Mouse (Mus musculus): ENCODE results near the gene Faxc.

Faxc gene

DNA sequence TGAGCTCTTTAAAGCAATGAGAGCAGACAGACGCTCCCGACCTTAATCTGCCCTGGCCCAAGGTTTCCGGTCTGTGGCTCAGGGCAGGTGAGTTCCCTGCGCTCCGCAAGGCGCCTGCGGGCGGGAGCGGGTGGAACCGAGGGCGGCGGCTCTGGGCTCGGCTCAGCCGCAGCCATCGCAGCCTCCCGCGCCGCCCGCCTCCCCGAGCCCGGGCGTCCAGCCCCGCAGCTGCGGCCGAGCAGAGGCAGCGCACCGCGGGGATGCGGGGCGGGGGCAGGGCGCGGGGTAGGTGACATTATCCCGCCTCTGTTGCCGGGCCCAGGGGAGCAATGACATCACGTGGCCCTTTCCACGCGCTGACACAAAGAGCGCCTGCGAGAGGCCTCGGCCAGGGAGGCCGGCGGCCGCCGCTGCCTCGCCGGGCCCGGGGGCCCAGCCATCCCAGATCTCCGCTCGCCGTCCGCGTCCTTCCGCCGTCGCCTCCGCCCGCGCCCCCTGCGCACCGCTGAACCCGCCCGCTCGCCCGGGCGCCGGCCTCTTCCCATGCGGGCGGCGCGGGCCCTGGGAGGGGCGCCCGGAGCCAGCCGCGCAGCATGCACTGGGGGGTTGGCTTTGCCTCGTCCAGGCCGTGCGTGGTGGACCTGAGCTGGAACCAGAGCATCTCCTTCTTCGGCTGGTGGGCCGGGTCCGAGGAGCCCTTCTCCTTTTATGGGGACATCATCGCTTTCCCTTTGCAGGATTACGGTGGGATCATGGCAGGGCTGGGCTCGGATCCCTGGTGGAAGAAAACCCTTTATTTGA is at the start of gene Faxc:
Gene Faxc (plus strand): TSS at position 359 of the 801 bp plus-strand sequence.
- DNase-seq (ENCODE audit: low spot score in 2 of 2), result peak; percentile 37 to 42

DNA sequence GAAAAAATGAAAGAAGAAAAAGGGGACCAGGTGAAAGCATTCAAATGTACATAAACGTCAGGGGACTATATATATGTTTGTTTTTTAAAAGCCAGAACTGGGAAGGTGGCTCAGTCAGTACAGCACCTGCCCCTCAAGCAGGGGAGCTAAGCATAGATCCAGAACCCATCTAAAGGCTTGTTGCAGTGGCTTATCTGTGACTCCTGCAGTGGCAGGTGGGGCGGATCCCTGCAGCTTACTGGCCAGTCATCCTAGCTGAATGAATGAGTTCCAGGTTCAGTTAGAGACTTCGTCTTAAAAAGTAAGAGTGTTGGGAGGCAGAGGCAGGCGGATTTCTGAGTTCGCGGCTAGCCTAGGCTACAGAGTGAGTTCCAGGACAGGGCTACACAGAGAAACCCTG is 48.3 kb upstream of the Faxc start:
- no peak for DNase-seq (ENCODE audit: low spot score in 2 of 2)

DNA sequence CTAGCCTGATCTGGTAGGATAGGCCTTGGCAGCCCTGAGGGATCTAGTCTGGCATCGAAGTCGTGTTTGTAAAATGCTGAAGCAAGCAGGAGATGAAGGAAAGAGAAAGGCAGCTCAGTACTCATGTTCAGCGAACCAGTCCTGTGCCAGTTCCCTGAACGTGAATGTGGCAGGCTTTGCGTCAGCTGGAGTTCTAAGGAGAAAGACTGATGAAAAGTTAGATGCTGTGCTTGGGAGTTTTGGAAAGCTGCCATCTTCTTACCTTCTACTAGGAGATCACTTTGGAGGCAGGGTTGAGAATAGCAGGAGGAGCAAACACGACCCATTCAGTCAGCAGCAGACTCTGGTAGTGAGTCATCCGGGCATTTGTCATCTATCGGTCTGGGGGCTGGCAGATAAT is 45.3 kb upstream of the Faxc start:
- no peak for DNase-seq (ENCODE audit: low spot score in 2 of 2)

DNA sequence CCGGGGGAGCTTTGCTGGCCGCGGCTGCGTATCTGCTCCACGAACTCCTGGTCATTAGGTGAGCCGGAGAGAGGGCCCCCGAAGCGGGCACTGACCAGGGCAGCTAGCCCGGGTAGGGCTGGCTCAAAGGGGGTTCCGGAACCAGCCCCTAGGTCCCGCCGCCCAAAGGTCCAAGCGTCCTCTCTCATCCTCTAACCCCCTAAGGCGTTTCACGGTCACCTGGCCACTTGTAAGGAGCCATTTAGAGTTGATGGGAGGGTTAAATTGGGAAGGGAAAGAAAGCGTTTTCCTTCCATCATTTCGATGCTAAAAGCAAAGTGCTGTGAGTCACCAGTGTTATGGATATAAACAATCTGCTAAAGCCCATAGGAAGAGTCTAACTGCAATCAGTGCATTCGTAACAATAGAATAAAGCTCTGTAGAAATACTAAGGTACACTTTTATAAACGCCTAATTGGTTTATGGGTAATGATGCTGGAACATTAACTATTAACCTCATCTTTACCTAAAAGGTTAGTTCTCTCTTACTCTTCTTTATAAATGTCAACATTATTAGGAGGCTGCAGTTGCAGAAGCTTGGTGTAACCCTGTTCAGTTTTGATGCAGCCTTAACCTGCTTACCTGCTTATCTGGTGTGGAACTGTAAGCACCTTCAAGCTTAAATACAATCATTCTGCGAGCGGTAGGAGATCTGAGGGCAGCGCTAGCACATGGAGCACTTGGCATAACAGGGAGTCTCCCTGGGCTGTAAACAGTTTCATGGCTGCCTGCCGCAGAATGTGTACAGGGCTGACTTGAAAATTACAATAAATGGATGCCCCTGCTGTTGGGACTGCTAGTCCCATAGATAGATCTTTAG is 872 bp downstream of the Faxc start:
- DNase-seq (ENCODE audit: low spot score in 2 of 2), result no peak

DNA sequence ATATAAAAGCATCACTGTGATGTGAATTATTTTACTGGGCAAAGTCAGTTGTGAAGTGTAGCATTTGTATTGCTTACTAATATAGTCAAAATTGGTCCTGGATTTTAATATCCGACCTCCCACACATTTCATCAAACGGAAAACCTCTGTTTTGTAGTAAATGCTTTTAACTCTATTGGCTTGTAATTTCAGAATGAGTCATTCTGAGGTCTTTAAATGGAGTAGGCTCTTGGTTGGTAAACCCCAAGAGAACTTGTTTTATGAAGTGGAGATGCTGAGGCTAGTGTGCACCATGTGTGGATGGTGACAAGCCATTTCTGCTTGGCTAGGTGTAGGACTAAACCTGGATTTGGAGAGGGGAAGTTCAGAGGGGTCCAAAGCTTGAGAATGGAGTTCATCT is 4.2 kb downstream of the Faxc start:
- DNase-seq (ENCODE audit: low spot score in 2 of 2), result no peak

DNA sequence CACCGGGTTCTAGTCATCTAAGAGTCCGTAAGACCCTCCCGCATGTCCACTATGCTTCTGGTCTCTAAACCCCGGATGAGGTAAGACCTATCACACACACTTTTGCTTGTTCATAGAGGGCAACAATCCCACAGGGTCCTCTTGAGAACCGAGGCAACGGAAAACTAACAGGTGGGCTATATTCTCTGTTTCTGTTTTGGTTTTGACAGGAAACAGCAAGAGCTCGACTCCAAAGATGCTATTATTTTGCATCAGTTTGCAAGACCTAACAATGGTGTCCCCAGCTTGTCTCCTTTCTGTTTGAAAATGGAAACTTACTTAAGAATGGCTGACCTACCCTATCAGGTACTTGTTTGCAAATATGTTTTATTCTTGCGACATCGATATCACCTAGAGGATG is 5.3 kb downstream of the Faxc start:
- DNase-seq (ENCODE audit: low spot score in 2 of 2), result no peak

DNA sequence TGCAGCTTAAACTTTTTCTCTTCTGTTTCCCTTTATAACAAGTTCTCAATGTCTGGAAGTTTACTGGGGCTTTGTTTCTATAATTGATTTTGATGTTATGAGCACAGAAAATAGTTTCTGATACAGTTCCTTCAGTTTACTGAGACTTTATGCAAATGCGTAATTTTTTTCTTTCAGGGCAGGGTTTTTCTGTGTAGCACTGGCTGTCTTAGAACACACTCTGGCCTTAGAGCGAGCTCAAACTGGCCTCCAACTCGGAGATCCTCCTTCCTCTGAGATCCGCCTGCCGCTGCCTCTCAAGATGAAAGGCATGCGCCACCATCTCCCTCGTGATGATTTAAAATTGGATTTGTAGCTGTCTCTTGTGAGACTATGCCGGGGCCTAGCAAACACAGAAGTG is 6.8 kb downstream of the Faxc start:
- DNase-seq (ENCODE audit: low spot score in 2 of 2), result no peak

DNA sequence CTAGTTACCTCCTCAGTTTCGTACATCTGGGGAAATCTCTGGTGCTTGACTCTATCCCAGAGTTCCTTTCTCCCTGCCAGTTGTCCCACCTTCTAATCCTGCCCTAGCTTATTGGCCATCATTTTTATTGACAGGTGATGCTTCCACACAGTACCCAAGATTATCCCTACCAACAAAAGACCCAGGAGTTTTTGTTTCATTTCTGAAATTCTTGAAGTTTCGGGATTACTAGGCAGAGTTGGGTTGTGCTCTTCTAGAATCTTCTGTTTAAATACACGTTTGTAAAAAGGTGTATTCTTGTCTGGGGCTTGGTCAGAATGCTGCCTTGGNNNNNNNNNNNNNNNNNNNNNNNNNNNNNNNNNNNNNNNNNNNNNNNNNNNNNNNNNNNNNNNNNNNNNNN is 13.5 kb downstream of the Faxc start:
- DNase-seq (ENCODE audit: low spot score in 2 of 2), result no peak

DNA sequence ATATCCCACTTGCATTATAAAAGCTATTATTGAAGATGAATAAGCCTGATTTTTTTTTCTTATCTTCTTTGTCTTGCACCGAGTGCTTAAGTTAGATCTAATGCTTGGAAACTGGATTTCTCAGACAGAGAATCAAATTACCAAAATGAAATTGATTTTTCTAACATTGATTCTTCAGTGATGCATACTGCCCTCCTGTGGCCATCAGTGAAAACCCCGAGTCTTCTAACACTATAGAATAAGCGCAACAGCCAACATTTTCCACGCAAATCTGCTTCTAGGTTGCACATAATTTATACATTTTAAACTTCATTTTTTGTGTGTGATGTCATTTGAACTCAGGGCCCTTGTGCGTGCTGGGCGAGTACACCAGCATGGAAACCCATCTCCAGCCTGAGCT is 20.3 kb downstream of the Faxc start:
- DNase-seq (ENCODE audit: low spot score in 2 of 2), result no peak

DNA sequence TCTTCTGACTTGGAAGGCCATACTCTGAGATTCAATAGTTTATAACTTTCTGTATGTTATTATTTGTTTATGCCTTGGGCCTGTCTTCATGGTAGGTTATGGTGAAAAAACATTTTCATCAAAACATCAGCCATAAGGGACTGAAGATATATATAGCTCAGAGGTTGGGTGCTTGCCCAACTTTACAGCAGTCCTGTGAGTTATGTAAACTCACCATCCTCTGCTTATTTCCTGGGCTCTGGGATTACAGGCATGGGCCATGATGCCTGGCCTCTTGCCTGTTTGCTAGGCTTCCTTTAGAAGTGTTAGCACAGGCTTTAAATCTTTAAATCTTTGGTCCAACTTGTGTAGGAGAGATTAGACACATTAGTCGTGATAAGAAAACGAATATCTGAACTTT is 21.1 kb downstream of the Faxc start:
- no peak for DNase-seq (ENCODE audit: low spot score in 2 of 2)

DNA sequence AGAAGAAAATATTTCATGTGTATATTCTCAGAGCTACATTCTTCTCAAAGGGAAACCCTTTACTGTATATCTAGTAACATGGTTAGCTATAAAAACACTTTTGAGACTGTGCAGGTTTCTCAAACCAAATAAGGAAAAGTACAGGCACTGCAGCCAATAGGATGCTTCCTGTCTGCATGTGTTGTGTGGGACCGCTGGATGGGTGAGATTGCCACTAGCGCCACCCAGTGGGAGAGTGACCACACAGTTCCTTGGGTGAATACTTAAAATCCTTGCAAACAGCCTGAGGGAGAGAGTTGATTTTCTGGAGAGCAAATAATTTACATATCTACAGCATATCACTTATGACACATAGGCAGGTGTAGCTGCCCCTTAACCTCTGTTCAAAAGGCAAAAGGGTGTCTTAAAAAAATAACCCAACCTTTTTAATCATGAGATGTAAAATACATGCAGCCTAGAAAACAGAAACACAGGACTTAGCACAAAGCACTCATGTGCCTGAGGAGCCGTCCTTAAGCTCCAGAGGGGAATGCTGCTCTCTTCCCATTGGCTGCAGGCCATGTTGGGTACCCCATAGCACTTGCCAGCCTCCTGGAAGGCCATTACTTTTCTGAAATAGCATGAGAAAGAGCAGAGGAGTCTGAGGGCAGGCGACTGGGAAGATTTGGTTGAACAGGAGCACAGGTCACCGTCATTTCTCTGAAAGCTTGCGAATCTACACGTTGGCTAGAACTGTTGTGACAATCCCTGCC is 26.6 kb downstream of the Faxc start:
- peak in 1 of 2 experiments; percentile 29 for DNase-seq (ENCODE audit: low spot score in 2 of 2)

DNA sequence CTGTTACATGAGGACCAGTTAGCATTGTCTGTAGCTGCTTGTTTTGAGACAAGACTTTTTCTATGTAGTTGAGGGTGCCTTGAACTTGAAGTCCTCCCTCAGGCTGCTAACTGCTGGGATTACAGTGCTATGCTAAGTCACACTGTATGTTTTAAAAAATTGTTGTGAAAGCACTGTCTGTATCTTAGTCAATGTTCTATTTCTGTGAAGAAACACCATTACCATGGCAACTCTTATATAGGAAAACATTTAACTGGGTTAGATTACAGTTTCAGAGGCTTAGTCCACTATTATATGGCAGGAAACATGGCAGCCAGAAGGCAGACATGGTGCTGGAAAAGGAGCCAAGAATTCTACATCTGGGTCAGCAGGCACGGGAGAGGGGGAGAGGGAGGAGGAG is 40.8 kb downstream of the Faxc start:
- no peak for DNase-seq (ENCODE audit: low spot score in 2 of 2)

DNA sequence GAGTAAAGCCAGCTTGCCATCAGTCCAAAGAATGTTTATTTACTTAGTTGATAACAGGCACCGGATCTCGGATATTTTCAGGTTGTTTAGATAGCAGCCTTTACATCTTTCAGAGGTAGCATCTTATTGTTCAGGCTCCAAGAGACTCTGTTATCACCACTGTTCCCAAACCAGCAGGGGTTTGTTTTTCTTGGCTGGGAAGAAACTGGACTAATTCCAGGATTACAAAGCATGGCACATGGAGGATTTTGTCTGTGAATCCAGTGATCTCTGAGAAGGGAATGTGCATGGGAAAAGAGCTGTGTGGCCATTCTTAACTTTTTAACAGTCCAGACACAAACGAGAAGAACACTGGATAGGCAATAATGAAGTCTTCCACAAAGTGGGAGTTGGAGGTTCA is 43.0 kb downstream of the Faxc start:
- DNase-seq (ENCODE audit: low spot score in 2 of 2), result no peak

DNA sequence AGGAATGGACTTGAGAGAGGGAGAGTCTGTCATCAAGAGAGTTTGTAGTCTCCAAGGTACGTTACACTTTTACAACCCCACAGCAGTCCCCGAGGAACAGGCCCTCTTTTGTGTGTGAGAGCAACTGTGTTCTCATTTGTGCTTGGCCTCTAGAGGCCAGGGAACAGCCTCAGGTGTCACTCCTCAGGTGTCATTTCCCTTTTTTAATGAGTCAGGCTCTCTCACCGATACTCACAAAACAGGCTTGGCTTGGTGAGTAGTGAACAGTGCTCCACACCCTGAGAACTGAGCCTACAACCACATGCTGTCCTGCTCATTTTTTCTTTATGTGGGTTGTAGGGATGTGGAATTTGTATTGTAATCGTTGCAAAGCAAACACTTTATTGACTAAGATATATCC is 49.3 kb downstream of the Faxc start:
- DNase-seq (ENCODE audit: low spot score in 2 of 2), result no peak

DNA sequence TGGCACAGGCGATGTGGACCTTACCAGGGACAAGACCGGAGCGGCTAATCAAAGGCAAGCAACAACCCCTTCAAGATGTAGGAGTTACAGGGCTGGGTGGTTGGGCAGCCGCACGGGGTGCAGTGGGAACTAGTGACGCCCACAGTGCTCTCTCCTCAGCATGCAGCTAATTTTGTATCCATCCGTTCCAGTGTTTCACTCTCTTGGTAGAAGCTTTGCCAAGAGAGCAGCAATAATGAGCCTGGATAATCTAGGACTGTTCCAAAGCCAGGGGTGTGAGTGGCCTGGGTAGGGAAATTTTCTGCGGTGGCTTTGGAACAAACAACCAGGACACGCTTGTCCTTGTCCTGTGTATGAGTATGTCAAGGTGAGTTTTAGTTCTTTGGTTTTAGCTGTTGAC is 51.3 kb downstream of the Faxc start:
- DNase-seq (ENCODE audit: low spot score in 2 of 2), result peak; percentile 27 to 62

DNA sequence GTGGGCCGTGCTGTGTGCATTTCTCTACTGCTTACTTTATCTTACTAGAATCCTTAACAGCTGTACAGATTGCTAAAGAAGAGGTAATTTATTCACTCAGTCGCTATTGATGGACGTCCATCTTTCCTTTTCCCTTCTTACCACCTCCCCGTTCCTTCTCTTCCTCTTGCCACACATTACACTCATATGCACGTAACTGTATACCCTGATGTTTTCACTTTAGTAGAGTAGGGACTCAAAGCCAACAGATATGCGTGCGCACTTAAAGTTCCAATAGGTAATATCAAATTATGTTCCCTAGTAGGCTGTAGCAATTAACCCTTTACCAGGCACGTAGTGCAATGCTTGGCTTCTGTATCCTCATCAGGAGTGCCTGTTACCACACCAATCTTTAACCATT is 55.7 kb downstream of the Faxc start:
- no peak for DNase-seq (ENCODE audit: low spot score in 2 of 2)

DNA sequence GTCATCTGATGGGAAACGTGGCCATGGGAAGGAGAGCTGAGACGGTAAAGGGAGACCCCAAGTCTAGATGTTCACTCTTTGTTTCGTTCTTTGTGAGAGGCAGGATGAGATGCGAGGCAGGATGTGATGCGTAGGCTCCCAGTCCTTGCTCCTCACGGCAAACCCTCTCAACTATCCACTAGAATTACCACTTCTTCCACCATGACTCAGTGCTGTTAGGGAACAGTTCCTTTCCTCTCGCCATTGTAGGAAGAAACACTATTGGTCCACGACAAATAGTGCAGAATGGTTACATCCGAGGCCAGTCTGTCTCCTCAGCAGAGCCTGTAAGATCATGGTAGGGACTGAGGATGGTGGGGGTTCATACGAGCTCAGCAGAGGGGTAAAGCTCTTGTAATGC is 56.3 kb downstream of the Faxc start:
- no peak for DNase-seq (ENCODE audit: low spot score in 2 of 2)

DNA sequence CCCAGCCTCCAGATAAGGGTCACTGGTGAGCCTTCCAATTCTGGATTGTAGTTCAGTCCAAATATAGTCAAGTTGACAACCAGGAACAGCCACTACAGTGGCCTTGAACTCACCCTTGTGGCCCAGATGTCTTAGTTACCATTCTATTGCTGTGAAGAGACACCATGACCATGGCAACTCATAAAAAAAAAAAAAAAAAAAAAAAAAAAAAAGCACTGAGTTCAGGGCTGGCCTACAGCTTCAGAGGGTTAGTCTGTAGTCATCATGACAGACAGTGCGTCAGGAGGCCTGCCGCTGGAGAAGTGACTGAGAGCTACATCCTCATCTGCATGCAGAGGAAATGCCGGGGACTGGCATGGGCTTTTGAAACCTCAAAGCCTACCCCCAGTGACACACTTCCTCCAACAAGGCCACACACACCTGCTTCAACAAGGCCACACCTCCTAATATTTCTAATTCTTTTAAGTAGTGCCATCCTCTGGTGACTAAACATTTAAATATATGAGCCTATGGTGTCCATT is 58.5 kb downstream of the Faxc start:
- DNase-seq (ENCODE audit: low spot score in 2 of 2), result no peak

DNA sequence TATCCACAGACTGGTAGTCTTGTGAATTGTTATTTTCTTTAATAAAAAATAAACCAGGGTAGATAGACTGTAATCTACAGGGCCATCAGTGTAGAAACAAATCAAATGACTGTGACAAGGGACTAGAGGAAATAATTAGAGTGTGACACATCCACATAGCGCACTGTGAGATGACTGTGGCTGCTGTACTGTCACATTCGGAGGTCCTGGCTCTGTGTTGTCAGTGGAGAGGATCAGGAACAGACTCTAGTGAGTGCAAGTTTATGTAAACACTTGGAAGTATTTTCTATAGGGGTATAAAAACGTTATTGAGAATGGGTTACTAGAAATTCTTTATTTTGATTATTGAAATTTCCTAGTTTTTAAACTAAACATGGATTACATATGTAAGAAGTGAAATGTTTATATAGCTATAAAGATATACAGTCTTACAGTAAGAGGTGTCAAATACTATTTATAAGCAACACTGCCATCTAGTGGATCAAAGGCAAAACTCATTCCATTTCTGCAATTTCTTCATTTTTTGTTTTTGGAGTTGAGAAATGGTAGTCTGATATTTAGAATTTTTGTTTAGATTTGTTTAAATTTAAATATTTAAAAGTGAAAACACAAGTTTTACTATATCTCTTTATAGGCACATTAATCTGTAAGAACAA is 59.6 kb downstream of the Faxc start:
- no peak for DNase-seq (ENCODE audit: low spot score in 2 of 2)

DNA sequence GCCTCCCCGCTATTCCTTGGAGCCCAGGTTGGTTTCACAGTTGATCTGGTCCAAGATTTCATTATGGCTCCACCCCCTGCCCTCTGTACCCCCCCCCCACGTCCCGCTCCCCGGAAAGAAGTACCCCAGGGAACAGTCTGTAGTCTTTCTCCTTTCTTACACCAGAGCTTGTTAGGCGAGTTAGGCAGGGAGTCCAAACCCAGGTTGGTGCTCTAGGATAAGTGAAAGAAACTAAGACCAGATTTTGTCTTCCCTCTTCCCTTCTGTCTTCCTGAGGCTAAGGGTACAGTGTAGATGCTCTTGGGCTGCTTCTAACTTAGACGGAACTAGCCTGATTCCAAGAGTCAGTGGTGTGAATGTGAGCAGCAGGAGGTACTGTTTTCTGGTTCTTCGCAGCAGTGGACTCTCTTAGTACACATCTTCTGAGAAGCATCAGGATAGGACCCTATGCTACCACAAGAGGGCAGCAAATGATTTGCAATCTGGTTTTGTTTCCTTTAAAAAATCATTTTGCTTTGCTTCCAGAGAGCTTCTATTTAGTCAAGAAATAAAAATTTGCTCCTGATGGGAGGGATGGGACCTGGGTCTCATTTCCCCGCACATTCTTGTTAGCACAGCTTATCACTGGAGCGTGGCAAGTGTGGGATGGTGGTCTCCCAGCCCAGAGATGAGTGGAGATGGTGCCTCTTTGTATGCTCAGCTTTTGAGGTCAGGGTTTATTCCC is 86.7 kb downstream of the Faxc start:
- peak; percentile 45 to 55 for DNase-seq (ENCODE audit: low spot score in 2 of 2)

DNA sequence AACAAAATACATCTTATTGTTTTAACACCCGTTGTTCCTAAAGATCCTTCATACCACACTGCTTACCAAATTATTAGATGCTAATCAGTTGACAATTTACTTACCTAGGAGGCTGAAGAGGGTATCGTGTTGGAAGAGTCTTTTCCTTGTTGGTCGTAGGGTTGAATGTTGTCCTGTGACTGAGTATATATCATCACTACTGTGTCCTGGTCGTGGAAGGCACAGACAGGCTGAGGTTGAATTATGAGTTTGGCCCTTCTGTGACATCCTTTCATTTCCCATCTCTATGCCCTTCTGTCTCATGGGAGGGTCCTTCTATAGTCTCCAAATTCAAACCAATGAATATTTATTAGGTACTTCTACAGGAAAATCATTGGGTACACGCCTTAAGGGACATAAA is 87.3 kb downstream of the Faxc start:
- no peak for DNase-seq (ENCODE audit: low spot score in 2 of 2)

Data from right cerebral cortex, postnatal 36 days (tissue).